Mouse (Mus musculus) spleen, postnatal 36 days (tissue): ENCODE results near the gene Gm17584.
"Not testable (repeated sequence)": the region's sequence is repeated elsewhere in the genome, so short reads cannot be mapped to it uniquely, and the experiment has no call there.

Experiments
- DNase-seq, 2 experiments: peaks; one replicate each; pipeline ENCODE4 v3.0.0; 2022; ENCODE audit warnings: low spot score in 2 of 2, mixed read lengths in 1 of 2

The Gm17584 gene

GRCm38 (mm10) chrX:124500263-124500662, at the start of gene Gm17584:
Gene Gm17584, plus strand, starts transcription at chrX:124500563.
- DNase-seq: not testable (repeated sequence)
